Mouse (Mus musculus) C2C12 (cell line): ENCODE measurements around the gene Arhgef7. TPM values are rescaled to one million over a fixed set of nuclear protein-coding genes. Genes with fewer than 3 reads are reported as not detected.

Experiments
- H3K27me3 ChIP-seq: one replicate; pipeline ENCODE4 v1.6.1; 2011; ENCODE audit not compliant: control insufficient read depth, insufficient read depth, insufficient read length
- H3K36me3 ChIP-seq: one replicate; pipeline ENCODE4 v1.6.1; 2011; ENCODE audit not compliant: control insufficient read depth, insufficient read depth
- H3K4me3 ChIP-seq: one replicate; pipeline ENCODE4 v1.5.1; 2011; ENCODE audit warnings: mild to moderate bottlenecking, control low read depth; ENCODE audit not compliant: poor library complexity, insufficient read depth, severe bottlenecking
- H3K79me2 ChIP-seq: one replicate; pipeline ENCODE4 v1.6.1; 2011; ENCODE audit not compliant: control insufficient read depth, insufficient read depth
- H3K79me3 ChIP-seq: one replicate; pipeline ENCODE4 v1.6.1; 2011; ENCODE audit warnings: low read depth, control low read depth
- H3ac ChIP-seq: one replicate; pipeline ENCODE3; 2011; ENCODE audit warnings: low read depth; ENCODE audit not compliant: control insufficient read depth, insufficient read length
- CEBPB ChIP-seq: IDR thresholded peaks from one replicate; pipeline ENCODE4 v1.6.1; 2011; ENCODE audit warnings: low read depth, mild to moderate bottlenecking, control low read depth, moderate library complexity
- CTCF ChIP-seq: IDR thresholded peaks from one replicate; pipeline ENCODE4 v1.5.1; 2011; ENCODE audit not compliant: control insufficient read depth, insufficient read depth, insufficient read length
- FOSL1 ChIP-seq: IDR thresholded peaks from one replicate; pipeline ENCODE4 v1.8.0; 2011; ENCODE audit warnings: mild to moderate bottlenecking, low read length; ENCODE audit not compliant: poor library complexity, insufficient read depth, severe bottlenecking
- MAX ChIP-seq: IDR thresholded peaks from one replicate; pipeline ENCODE4 v1.6.1; 2011; ENCODE audit warnings: mild to moderate bottlenecking, control low read depth
- MYOD1 ChIP-seq: IDR thresholded peaks from one replicate; pipeline ENCODE4 v1.6.1; 2011; ENCODE audit warnings: low read depth; ENCODE audit not compliant: control insufficient read depth, insufficient read length
- MYOG ChIP-seq: IDR thresholded peaks from one replicate; pipeline ENCODE4 v1.6.1; 2011; ENCODE audit not compliant: control insufficient read depth, insufficient read length; ENCODE audit errors: extremely low read depth
- USF1 ChIP-seq: IDR thresholded peaks from one replicate; pipeline ENCODE4 v1.6.1; 2011; ENCODE audit warnings: low read depth, mild to moderate bottlenecking, control low read depth, moderate library complexity
- polyA plus RNA-seq: library from polyadenylated mRNA; unstranded; fragments of >200 nt; fragmentation: generic; extraction: Trizol; gene quantifications from one replicate; pipeline ENCODE4 v1.2.1, GENCODE M21; 2012; ENCODE audit warnings: missing spikeins

Arhgef7 gene
- polyA plus RNA-seq, 1 experiment: 16.8 TPM

DNA sequence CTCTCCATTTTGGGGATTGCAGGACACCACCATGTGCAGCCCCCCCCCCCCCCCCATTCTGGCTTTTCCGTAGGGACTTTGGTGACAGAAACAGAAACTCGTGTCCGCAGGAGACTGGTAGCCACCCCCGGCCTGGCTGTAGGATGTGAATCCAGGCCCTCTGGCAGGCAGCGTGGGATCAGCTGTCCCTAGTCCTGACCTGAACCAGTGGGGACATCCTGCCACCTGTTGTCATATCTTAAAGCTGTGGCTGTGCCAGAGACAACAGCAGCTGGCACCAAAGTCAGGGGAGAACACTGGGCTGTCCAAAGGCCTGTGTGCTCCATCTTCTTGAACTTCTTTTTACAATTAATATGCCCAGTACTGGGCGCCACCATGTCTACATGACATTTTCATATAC is 35.8 kb upstream of the Arhgef7 start:
- TF ChIP-seq MYOD1 (peak; percentile 63), MYOG (no peak)
- no peak overlapping the region for H3K4me3 ChIP-seq
- no peaks in the 10 kb centered on the region for H3K79me2 ChIP-seq
- no peaks in the 10 kb centered on the region for H3K36me3 ChIP-seq
- no peaks in the 10 kb centered on the region for H3K27me3 ChIP-seq
- no peak overlapping the region for H3ac ChIP-seq
- no peaks in the 10 kb centered on the region for H3K79me3 ChIP-seq

GRCm38 (mm10) chr8:11692455-11692854 is 35.1 kb upstream of the Arhgef7 start:
- Histone ChIP-seq H3K27me3 (peaks cover 5% of the 10 kb centered on the region), H3K4me3 (no peak overlapping the region), H3ac (no peak overlapping the region), H3K79me2 (no peaks in the 10 kb centered on the region), H3K36me3 (no peaks in the 10 kb centered on the region), H3K79me3 (no peaks in the 10 kb centered on the region)
- TF ChIP-seq USF1 (no peak), FOSL1 (no peak), MYOD1 (no peak), MAX (no peak), CEBPB (no peak), MYOG (no peak), CTCF (no peak)

DNA sequence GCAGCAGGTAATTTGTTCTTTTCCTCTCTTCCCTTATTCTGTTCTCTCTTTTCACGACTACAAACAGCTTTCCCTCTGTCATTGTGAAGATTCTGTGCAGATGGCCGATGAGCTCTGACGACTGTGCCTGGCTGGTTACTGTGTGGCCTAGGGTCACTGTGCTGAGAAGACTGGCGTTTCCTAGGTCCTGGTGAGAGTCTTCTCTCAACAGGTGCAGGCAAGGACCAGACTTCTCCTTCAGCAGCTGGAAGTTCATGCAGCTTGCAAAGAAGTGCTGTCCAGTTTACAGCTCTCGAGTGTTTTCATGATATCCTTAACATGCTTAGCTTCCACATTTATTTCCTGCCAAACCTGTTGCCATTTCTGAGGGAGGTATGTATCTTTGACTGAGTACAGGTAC is 33.5 kb upstream of the Arhgef7 start:
- Histone ChIP-seq H3K79me3 (no peaks in the 10 kb centered on the region), H3K79me2 (no peaks in the 10 kb centered on the region), H3K36me3 (no peaks in the 10 kb centered on the region), H3K4me3 (no peak overlapping the region), H3K27me3 (peaks cover 9% of the 10 kb centered on the region), H3ac (no peak overlapping the region)
- no peak for TF ChIP-seq FOSL1
- no peak for TF ChIP-seq USF1
- TF ChIP-seq MYOG: no peak
- TF ChIP-seq MAX: no peak
- no peak for TF ChIP-seq CTCF
- no peak for TF ChIP-seq MYOD1
- no peak for TF ChIP-seq CEBPB

GRCm38 (mm10) chr8:11696176-11696575 is 31.3 kb upstream of the Arhgef7 start:
- H3K79me2 ChIP-seq: no peaks in the 10 kb centered on the region
- TF ChIP-seq CEBPB (no peak), MYOG (no peak), USF1 (no peak), MYOD1 (no peak), MAX (no peak), FOSL1 (no peak), CTCF (no peak)
- H3ac ChIP-seq: no peak overlapping the region
- no peaks in the 10 kb centered on the region for H3K36me3 ChIP-seq
- no peak overlapping the region for H3K4me3 ChIP-seq
- peaks cover 17% of the 10 kb centered on the region for H3K27me3 ChIP-seq
- H3K79me3 ChIP-seq: no peaks in the 10 kb centered on the region

DNA sequence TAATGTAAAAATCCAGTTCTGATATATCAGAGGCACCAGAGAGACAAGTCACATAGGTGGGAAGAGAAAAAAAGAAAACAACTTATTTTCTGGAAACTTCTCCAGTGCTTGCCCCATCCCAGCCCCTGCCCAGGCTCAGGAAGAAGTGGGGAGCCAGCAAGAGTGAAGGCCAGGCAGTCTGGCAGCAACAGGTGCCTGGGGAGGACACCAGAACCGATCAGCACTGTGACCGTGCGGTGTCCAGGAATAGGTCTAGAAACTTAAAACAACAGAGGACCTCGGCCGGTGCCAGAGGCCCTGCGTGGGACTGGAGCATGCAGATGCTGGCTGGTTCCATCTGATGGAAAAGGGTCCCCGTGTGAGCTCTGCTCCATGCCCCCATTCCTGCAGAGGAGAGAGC is 30.1 kb upstream of the Arhgef7 start:
- no peaks in the 10 kb centered on the region for H3K36me3 ChIP-seq
- H3K4me3 ChIP-seq: no peak overlapping the region
- H3K27me3 ChIP-seq: peaks cover 23% of the 10 kb centered on the region
- H3K79me2 ChIP-seq: no peaks in the 10 kb centered on the region
- no peaks in the 10 kb centered on the region for H3K79me3 ChIP-seq
- no peak overlapping the region for H3ac ChIP-seq
- TF ChIP-seq FOSL1 (no peak), MYOD1 (no peak), CTCF (no peak)

GRCm38 (mm10) chr8:11699442-11700001 is 28.0 kb upstream of the Arhgef7 start:
- Histone ChIP-seq H3K4me3 (no peak overlapping the region), H3K36me3 (no peaks in the 10 kb centered on the region), H3ac (no peak overlapping the region), H3K79me3 (no peaks in the 10 kb centered on the region), H3K27me3 (peaks cover 23% of the 10 kb centered on the region), H3K79me2 (no peaks in the 10 kb centered on the region)
- TF ChIP-seq USF1 (no peak), MYOD1 (no peak), MYOG (no peak), CTCF (no peak), CEBPB (no peak), MAX (no peak), FOSL1 (no peak)
